Mouse (Mus musculus) embryonic facial prominence, embryonic 15.5 days (tissue): Measurements from ENCODE around the gene Greb1. TPM values are rescaled to one million over a fixed set of nuclear protein-coding genes. Genes with fewer than 3 reads are reported as not detected.
A peak's percentile ranks its signal among the peaks of the same experiment; 100 is the strongest.

Experiments used
- ATAC-seq: fragments of 200-750 bp; cut with Nextera tagmentation; 2 replicates; pipeline ENCODE4 v1.8.0; 2017; ENCODE audit warnings: low read depth, moderate TSS enrichment; ENCODE audit not compliant: insufficient number of reproducible peaks, low FRiP score, low TSS enrichment
- H3K27ac ChIP-seq: fragments of 300-500 bp; sonication (generic); replicated peaks from 2 replicates; pipeline ENCODE4 v1.5.1; 2015; ENCODE audit warnings: mild to moderate bottlenecking, inconsistent platforms
- H3K27me3 ChIP-seq: fragments of 300-500 bp; sonication (generic); 2 replicates; pipeline ENCODE4 v1.6.1; 2015; ENCODE audit warnings: inconsistent platforms
- H3K36me3 ChIP-seq: fragments of 300-500 bp; sonication (generic); 2 replicates; pipeline ENCODE4 v1.6.1; 2015; ENCODE audit warnings: mild to moderate bottlenecking, inconsistent platforms
- H3K4me1 ChIP-seq: fragments of 300-500 bp; sonication (generic); 2 replicates; pipeline ENCODE4 v1.6.1; 2015; ENCODE audit warnings: inconsistent platforms
- H3K4me2 ChIP-seq: fragments of 300-500 bp; sonication (generic); replicated peaks from 2 replicates; pipeline ENCODE4 v1.6.1; 2015; ENCODE audit warnings: mild to moderate bottlenecking, inconsistent platforms
- H3K4me3 ChIP-seq: fragments of 300-500 bp; sonication (generic); replicated peaks from 2 replicates; pipeline ENCODE4 v1.5.1; 2015; ENCODE audit warnings: mild to moderate bottlenecking, inconsistent platforms
- H3K9ac ChIP-seq: fragments of 300-500 bp; sonication (generic); 2 replicates; pipeline ENCODE4 v1.6.1; 2015; ENCODE audit warnings: inconsistent platforms
- H3K9me3 ChIP-seq: fragments of 300-500 bp; sonication (generic); replicated peaks from 2 replicates; pipeline ENCODE4 v1.6.1; 2016; ENCODE audit warnings: inconsistent platforms
- WGBS: fragments of 180-500 bp; shearing (Covaris S2); methylation state at CpG from one replicate; pipeline ENCODE4 v1.1.7; 2015; 5-methylcytosine and 5-hydroxymethylcytosine counted together
- polyA plus RNA-seq: library from polyadenylated mRNA; unstranded; fragments of >200 nt; fragmentation: Nextera tagmentation; extraction: Ambion mirVana; gene quantifications from 2 replicates; pipeline ENCODE4 v1.2.1, GENCODE M21; 2015

The Greb1 gene
- polyA plus RNA-seq, 1 experiment from 2014 or later = 1.7 TPM

- peaks cover 44% of the 10 kb centered on the region for H3K36me3 ChIP-seq
- no peak overlapping the region for H3K4me2 ChIP-seq
- H3K4me1 ChIP-seq = 0 out of 2 replicates have a peak, but pooled peaks cover under 1% of the 10 kb centered on the region
- 89% methylated on average over 2 of the region's 2 CpGs for WGBS
- H3K9me3 ChIP-seq = no peaks in the 10 kb centered on the region
- H3K27me3 ChIP-seq = no peaks in the 10 kb centered on the region
- no peak overlapping the region for H3K9ac ChIP-seq
- no peak overlapping the region for H3K27ac ChIP-seq
- H3K4me3 ChIP-seq = no peak overlapping the region
- no peak for ATAC-seq
Measured at GRCm38 (mm10) chr12:16829785-16830184, 29.1 kb upstream of the Greb1 start.

GRCm38 (mm10) chr12:16828505-16828904 is 27.8 kb upstream of the Greb1 start:
- Histone ChIP-seq H3K27me3 (no peaks in the 10 kb centered on the region), H3K9me3 (no peaks in the 10 kb centered on the region), H3K4me3 (no peak overlapping the region), H3K9ac (no peak overlapping the region), H3K36me3 (peaks cover 55% of the 10 kb centered on the region), H3K4me2 (no peak overlapping the region), H3K4me1 (no peaks in the 10 kb centered on the region), H3K27ac (no peak overlapping the region)
- 66% methylated on average over 6 of the region's 6 CpGs for WGBS
- ATAC-seq = no peak

DNA sequence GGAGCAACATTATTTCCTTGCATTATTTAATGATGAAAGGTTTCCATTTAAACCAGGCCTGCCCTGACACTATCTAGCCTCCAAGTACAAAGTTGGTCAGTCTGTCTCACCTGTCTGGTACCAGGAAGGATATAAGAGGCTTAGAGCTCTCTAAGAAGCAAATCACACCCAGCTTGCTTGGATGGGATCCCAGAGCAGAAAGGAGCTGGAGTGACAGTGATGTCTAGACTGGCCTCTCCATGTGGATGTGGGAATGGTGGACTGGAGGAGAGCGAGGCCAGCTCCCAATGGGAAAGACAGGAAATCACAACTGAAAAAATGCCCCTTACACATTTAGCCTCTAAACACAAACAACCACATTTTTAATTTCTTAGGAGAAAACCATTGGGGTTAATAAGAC is 23.0 kb upstream of the Greb1 start:
- H3K9ac ChIP-seq = no peak overlapping the region
- no peak for ATAC-seq
- no peak overlapping the region for H3K4me2 ChIP-seq
- no peaks in the 10 kb centered on the region for H3K4me1 ChIP-seq
- H3K27me3 ChIP-seq = no peaks in the 10 kb centered on the region
- peaks cover 88% of the 10 kb centered on the region for H3K36me3 ChIP-seq
- H3K27ac ChIP-seq = no peak overlapping the region
- 81% methylated on average over 1 of the region's 1 CpGs for WGBS
- no peak overlapping the region for H3K4me3 ChIP-seq
- no peaks in the 10 kb centered on the region for H3K9me3 ChIP-seq

DNA sequence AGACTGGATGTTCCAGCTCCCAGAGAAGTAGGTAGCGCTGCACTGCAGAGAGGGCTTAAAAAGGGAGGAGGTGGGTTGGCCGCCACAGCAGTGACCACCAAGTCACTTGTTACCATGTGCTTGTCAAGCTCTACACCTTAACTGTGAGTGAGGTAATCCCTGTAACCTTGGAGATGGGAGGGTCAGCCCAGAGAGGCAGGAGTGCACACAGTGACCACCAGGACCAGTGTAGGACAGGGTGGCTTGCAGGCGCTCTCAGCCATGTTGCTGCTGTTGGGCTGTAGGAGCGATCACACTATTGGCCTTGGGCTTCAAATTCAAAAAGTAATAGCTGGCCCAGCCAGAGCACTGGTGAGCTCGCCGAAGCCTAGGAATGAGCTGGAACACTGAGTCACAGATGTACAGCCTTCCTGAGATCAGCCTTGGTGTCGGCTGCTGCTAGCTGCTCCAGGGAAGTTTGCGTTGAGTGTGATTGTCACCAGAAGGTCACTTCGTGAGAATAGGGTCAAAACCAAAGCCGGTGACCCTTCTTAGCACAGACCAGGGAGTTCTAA is 21.6 kb upstream of the Greb1 start:
- H3K9me3 ChIP-seq = no peaks in the 10 kb centered on the region
- H3K4me3 ChIP-seq = no peak overlapping the region
- H3K4me1 ChIP-seq = no peaks in the 10 kb centered on the region
- H3K27me3 ChIP-seq = no peaks in the 10 kb centered on the region
- H3K36me3 ChIP-seq = peaks cover 77% of the 10 kb centered on the region
- H3K9ac ChIP-seq = no peak overlapping the region
- no peak for ATAC-seq
- no peak overlapping the region for H3K27ac ChIP-seq
- 97% methylated on average over 10 of the region's 10 CpGs for WGBS
- H3K4me2 ChIP-seq = no peak overlapping the region

GRCm38 (mm10) chr12:16820761-16821160 is 20.1 kb upstream of the Greb1 start:
- Histone ChIP-seq H3K27me3 (no peaks in the 10 kb centered on the region), H3K36me3 (peaks cover 78% of the 10 kb centered on the region), H3K9me3 (no peaks in the 10 kb centered on the region), H3K4me3 (no peak overlapping the region), H3K27ac (no peak overlapping the region), H3K9ac (no peak overlapping the region), H3K4me2 (no peak overlapping the region), H3K4me1 (no peaks in the 10 kb centered on the region)
- no peak for ATAC-seq
- WGBS = 79% methylated on average over 7 of the region's 7 CpGs

DNA sequence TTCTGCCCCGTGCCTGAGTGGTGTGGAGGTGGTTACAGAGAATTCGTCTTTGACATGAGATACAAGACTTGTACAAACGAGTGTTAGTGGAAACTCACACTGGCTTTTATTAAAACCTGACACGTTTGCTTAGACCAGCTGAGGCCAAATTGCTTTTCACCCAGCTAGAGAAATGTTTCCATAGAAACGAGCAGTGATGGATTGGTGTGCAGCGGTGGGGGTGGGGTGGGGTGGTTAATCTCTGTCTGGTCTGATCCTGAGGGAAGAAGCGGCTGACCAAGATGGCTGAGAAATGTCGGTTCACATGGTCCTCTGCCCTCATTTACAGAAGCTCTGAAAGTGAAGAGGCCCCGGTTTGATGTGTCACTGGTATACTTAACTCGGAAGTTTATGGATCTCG is 17.8 kb upstream of the Greb1 start:
- peaks cover 72% of the 10 kb centered on the region for H3K36me3 ChIP-seq

DNA sequence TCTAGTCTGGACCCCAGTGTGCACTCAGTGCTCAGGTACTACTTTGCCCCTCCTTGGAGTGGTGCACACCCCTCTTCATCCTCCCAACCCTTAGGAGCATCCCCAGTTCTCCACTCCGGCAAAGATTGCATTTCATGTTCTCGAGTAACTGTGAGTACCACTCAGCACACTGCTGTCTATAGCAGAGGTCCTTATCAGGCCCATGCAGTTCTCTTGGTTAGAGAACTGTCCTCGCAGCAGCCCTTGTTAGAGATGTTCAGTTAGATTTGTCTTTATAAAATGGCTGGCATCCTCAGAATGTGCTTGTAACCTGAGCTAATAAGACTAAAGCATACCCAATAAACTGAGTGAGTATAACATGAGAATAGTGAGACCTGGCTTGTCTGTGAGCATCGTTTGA is 16.5 kb upstream of the Greb1 start:
- Histone ChIP-seq H3K9me3 (no peaks in the 10 kb centered on the region), H3K9ac (no peak overlapping the region), H3K27me3 (no peaks in the 10 kb centered on the region), H3K4me2 (no peak overlapping the region), H3K4me3 (no peak overlapping the region), H3K4me1 (peaks cover 8% of the 10 kb centered on the region), H3K27ac (no peak overlapping the region), H3K36me3 (peaks cover 59% of the 10 kb centered on the region)
- no peak for ATAC-seq
- 88% methylated on average over 4 of the region's 4 CpGs for WGBS

More for the DNA sequence above, 17.8 kb upstream of the Greb1 start:
- Histone ChIP-seq H3K4me1 (no peaks in the 10 kb centered on the region), H3K4me3 (no peak overlapping the region), H3K4me2 (no peak overlapping the region), H3K27me3 (no peaks in the 10 kb centered on the region), H3K27ac (no peak overlapping the region), H3K9ac (no peak overlapping the region), H3K9me3 (no peaks in the 10 kb centered on the region)
- 54% methylated on average over 11 of the region's 11 CpGs for WGBS
- ATAC-seq = no peak

GRCm38 (mm10) chr12:16811477-16811876 is 10.8 kb upstream of the Greb1 start:
- Histone ChIP-seq H3K9ac (peak overlapping the region; percentile 76), H3K4me2 (peak overlapping the region; percentile 70), H3K27ac (no peak overlapping the region), H3K27me3 (peaks cover 3% of the 10 kb centered on the region; the same call in 1 of the 2 replicates), H3K9me3 (no peaks in the 10 kb centered on the region), H3K36me3 (peaks cover 18% of the 10 kb centered on the region), H3K4me3 (peak overlapping the region; percentile 79), H3K4me1 (peaks cover 20% of the 10 kb centered on the region)
- 3% methylated on average over 15 of the region's 15 CpGs for WGBS
- ATAC-seq = no peak

DNA sequence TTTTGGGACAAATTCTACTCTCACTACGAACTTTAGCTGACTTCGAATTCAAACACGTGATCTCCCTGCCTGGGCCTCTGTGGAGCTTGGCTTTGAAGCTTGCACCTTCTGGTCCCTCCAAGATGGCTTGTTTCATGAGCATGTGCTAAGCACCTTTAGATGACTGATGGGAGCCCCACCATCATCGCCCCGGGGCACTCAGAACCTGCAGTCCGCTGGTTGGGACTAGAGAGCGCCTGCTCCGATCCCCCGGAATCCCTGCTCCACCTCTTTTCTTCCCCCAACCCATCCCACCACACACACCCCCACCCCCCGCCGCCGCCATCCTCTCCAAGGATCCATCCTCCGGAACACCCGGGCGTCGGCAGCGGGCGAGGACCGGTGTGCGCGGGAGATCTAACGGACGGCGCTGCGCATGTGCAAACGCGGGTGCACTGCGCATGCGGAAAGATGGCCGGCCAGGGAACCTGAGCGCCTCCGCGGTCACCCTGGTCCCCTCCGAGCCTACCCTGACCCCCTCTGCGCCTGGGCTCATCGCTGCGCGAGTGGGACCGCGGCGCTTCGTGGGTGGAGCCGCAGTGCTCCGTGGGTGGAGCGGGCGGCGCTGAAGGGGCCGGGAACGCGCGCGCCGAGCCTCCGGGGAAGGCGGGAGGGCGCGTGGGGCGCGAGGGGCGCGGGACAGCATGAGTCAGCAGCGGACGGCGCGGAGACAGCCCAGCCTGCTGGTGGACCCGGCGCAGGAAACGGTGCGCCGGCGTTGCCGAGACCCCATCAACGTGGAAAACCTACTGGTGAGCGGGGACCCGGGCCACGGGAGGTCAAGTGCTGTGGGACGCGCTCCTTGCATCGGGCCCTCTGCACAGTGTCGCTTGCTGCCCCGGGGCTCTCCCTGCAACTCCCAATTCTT is 10.1 kb upstream of the Greb1 start, which contains the start of gene E2f6:
Gene E2f6, plus strand, starts transcription at position 439 of the 907 bp plus-strand sequence.
- Histone ChIP-seq H3K9me3 (no peaks in the 10 kb centered on the region), H3K4me3 (peak within 1 kb of the TSS; percentile 79), H3K27ac (peak within 1 kb of the TSS; percentile 63; the same call in 1 of the 2 replicates), H3K4me1 (peaks cover 20% of the 10 kb centered on the region), H3K9ac (peak within 1 kb of the TSS; percentile 76), H3K27me3 (peaks cover 5% of the 10 kb centered on the region; the same call in 1 of the 2 replicates), H3K36me3 (peaks cover 14% of the 10 kb centered on the region), H3K4me2 (peak within 1 kb of the TSS; percentile 70)
- ATAC-seq = peak; percentile 87
- 5% methylated on average over 79 of the region's 81 CpGs for WGBS

DNA sequence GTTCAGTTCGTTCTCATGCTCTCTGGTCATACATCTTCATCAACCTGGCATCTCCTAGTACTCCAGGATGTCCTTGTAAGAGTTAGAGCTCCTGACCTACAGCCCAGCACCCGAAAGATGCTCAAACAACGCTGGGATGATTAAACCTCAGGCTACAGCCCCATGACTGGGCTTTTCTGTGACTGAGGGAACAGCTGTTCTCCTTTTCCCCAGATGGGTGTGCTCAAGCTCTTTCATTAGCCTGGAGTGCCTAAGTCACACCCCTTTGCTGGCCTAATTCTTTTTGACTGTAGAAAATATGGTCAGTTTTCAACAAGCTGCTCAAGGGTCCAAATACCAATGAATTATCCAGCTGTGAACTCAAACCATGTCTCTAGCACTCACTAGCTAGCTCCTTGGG is 7.4 kb upstream of the Greb1 start:
- H3K27me3 ChIP-seq = peaks cover 5% of the 10 kb centered on the region; the same call in 1 of the 2 replicates
- no peak overlapping the region for H3K4me2 ChIP-seq
- H3K9me3 ChIP-seq = no peaks in the 10 kb centered on the region
- peaks cover 20% of the 10 kb centered on the region for H3K4me1 ChIP-seq
- H3K9ac ChIP-seq = no peak overlapping the region
- H3K36me3 ChIP-seq = no peaks in the 10 kb centered on the region
- WGBS = 43% methylated on average over 3 of the region's 3 CpGs
- no peak overlapping the region for H3K27ac ChIP-seq
- ATAC-seq = no peak
- no peak overlapping the region for H3K4me3 ChIP-seq

- H3K9ac ChIP-seq = no peak overlapping the region
- H3K4me2 ChIP-seq = no peak overlapping the region
- WGBS = 7% methylated on average over 5 of the region's 5 CpGs
- H3K27me3 ChIP-seq = peaks cover 5% of the 10 kb centered on the region; the same call in 1 of the 2 replicates
- ATAC-seq = no peak
- no peak overlapping the region for H3K4me3 ChIP-seq
- no peaks in the 10 kb centered on the region for H3K9me3 ChIP-seq
- H3K36me3 ChIP-seq = no peaks in the 10 kb centered on the region
- H3K27ac ChIP-seq = no peak overlapping the region
- H3K4me1 ChIP-seq = peaks cover 8% of the 10 kb centered on the region; the same call in 1 of the 2 replicates
Measured at GRCm38 (mm10) chr12:16805511-16805910, 4.8 kb upstream of the Greb1 start.
